Mouse (Mus musculus) liver, adult (tissue): Measurements from ENCODE around the gene Nol10.

Source experiments
- GATA4 ChIP-seq: IDR thresholded peaks from 2 replicates; pipeline ENCODE4 v1.6.1; 2014; ENCODE audit warnings: mild to moderate bottlenecking, low read length; ENCODE audit not compliant: insufficient replicate concordance

Gene Nol10

GRCm38 (mm10) chr12:17348048-17349036, at the start of gene Nol10:
TSS of gene Nol10 (plus strand) at chr12:17348458.
- TF ChIP-seq GATA4, result no peak

GRCm38 (mm10) chr12:17299902-17300301, 48.4 kb upstream of the Nol10 start:
- TF ChIP-seq GATA4, result no peak

DNA sequence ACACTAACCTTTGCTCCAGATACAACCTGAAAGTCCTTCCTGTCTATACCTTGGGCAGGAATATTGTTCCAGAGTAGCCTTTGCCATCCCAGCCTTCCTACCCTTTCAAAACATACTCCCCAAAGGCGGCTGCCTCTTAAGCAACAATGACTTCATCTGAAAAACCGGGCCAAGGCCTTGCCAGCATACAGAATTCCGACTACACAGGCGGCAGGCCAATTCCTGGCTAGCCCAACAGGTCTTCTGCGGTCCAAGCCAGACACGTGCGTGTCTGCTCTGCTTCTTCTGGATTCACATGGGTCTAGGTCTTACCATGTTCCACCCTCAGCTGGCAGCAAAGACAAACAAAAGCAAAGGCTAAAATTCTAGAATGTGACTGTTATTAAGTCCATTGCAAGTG, 42.8 kb upstream of the Nol10 start:
- no peak for TF ChIP-seq GATA4

GRCm38 (mm10) chr12:17308246-17308645, 40.0 kb upstream of the Nol10 start:
- no peak for TF ChIP-seq GATA4

DNA sequence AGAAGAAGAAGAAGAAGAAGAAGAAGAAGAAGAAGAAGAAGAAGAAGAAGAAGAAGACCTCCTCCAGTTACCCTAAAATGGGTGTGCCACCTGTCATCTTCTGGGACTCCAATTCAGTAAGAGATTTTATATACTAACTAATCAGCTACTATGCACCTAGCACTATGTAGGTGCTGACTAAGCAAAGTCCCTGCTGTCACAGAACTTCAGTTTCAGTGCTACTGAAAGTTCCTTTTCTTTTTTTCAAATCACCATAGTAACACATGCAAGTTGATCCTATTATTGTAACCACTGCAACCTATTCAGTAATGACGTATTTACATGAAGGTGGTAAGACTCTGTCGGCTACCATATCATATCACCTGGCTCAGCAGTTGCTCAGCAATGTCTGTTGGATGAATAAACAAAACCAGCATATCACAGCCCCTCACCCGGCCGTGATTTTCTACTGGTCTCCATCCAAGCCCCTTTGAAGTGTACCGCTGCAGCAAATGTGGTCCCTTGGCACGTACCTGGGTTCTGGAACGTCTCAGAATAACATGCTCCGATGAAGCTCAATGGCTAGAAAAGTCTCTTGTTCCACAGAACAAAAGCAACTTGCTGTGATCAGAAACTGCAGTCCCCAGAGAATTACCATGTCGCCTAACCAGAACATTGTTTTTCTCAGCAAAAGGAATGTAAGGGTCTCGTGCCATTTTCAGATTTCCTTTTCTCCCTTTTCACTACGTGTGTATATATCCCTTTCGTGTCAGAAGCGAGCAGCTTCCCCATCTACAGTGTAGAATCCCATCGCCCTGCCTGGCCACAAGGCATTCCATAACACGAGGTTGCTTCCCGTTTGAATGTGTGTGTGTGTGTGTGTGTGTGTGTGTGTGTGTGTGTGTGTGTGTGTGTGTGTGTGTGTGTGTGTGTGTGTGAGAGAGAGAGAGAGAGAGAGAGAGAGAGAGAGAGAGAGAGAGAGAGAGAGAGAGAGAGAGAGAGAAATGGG, 37.1 kb upstream of the Nol10 start:
- no peak for TF ChIP-seq GATA4

DNA sequence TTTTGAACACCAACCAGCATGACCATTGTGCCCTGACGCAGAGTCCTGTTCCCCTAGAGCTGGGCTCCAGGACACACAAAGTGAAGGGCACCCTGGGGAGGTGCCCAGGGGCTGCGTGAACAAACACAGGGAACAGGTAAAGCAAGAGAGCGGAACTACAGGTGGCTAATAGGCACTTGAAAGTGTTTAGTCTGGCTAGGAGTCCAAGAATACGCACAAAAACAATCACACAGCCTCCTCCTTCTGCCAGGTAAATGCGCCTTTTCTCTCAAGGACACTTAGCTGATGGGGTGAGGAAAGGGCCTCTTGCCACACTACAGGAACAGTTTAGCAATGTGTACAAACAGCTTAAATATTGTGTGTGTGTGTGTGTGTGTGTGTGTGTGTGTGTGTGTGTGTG, 32.2 kb upstream of the Nol10 start:
- no peak for TF ChIP-seq GATA4

GRCm38 (mm10) chr12:17317970-17318369, 30.3 kb upstream of the Nol10 start:
- TF ChIP-seq GATA4, result no peak

DNA sequence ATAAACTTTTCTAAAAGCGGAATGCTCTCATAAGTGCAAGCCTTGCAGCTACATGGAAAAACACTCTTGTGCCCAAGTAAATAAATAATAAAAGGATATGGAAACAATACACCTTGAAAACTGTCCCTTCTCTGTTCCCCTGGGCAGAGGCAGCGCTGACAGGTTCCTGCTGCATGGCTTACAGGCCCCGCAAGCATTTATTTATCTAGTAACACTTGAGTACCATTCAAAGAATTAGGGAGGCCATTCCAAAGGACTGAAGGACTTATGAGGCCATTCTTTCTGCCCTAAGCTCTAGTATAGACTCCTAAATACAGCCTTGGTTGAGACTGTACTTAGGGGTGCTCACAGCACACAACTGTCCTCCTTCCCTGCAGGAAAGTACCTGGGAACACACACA, 29.8 kb upstream of the Nol10 start:
- no peak for TF ChIP-seq GATA4

DNA sequence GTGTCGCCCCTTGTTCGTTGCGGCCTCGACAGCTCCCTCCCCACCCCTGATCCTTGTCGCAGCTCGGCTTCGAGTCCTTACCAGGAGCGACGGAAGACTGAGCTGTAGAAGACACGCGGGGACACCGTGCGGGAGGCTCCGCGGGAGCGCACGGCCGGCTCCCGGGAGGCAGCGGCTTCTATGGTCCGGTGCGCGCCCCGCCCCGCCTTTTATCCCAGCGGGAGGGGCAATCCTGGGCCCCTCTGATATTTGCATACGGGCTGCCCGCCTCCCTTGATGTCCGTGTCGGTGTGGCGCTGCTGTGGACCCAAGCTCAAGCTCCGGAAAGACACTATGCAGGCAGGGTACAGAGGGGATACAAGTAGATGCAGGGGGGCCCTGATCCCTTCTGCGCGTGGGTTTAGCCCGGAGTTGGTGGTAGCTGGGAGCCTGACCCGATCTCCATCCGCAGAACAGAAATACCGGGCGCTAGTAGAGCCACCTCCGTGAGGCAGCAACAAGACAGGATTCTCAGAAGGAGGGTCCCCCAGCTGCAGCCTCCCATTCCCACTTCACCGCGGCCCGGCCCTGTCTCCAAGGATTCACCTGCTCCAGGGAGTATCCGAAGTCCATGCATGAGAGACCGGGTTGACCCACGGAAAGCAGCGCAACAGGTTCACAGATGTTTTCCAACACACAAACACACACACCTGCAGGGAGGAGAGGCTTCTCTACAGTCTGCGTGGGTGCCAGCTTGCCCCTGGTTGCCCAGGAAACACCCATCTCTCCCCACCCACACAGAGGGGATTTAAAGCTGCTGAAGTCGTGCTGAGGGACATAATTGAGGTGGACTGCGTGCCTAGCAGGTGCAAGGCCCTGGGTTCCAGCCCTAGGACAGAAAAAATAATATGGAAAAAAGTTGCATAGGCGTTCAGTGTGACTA, 23.4 kb upstream of the Nol10 start:
- TF ChIP-seq GATA4, result no peak

- TF ChIP-seq GATA4, result no peak
These were observed 19.0 kb upstream of the Nol10 start, which contains the start of gene Atp6v1c2 for GRCm38 (mm10) chr12:17329259-17329658. TSS of gene Atp6v1c2 (minus strand) at chr12:17329359.

DNA sequence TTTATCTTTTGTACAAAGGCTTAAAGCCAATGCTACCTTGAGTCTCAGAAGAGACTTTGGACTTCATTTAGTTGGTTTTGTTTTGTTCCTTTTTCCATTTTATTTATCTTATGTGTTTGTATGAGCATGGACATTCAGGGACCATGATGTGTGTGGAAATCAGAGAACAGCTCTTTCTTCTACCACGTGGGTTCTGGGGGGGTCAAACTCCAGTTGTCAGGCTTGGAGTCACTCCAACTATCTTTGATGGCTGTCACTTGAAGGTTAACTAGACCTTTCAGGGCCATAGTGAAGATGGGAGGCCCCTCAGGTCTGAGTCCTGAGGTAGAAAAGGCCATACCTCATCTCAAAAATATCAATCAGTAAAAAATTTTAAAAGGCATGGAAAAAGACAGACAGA, 14.8 kb upstream of the Nol10 start:
- no peak for TF ChIP-seq GATA4

DNA sequence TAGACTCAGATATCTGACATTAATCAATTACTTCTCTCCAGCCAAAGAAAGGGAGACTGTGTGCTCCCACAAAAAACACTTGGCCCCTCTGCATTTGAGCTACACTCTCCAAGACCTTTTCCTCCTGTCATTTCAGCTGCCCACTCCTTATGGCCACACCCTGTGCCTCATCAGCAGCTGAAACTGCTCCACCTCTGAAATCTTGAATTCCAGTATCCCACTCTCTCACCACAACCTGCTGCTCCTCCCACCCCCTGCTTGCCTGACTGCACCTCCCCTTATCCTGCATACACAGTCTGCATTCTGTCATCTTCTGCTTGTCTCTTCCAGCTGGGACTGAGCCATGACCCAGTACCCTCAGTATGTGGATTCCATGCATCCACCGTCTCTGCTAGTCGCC, 9.9 kb upstream of the Nol10 start:
- no peak for TF ChIP-seq GATA4

- TF ChIP-seq GATA4, result no peak
These were observed 8.9 kb upstream of the Nol10 start for GRCm38 (mm10) chr12:17339114-17339905.
